Mouse (Mus musculus) limb, embryonic 14.5 days (tissue): ENCODE measurements around the gene Rimbp3. TPM values are rescaled to one million over a fixed set of nuclear protein-coding genes. Genes with fewer than 3 reads are reported as not detected.
A peak's percentile ranks its signal among the peaks of the same experiment; 100 is the strongest.

Source experiments
- ATAC-seq: fragments of 200-750 bp; cut with Nextera tagmentation; 2 replicates; pipeline ENCODE4 v1.8.0; 2017; ENCODE audit warnings: low read depth, moderate number of reproducible peaks, moderate TSS enrichment; ENCODE audit not compliant: low FRiP score
- DNase-seq: peaks from one replicate; pipeline ENCODE4 v3.0.0-alpha.2; 2015; ENCODE audit warnings: low spot score
- H3K27ac ChIP-seq: fragments of 300-500 bp; sonication (generic); replicated peaks from 2 replicates; pipeline ENCODE4 v1.5.1; 2014; ENCODE audit warnings: low read depth, mild to moderate bottlenecking, low read length, moderate library complexity, mixed read lengths
- H3K27me3 ChIP-seq: fragments of 300-500 bp; sonication (generic); 2 replicates; pipeline ENCODE4 v1.6.1; 2014; ENCODE audit warnings: low read length, mixed read lengths; ENCODE audit not compliant: control insufficient read depth, insufficient read depth
- H3K36me3 ChIP-seq: fragments of 300-500 bp; sonication (generic); 2 replicates; pipeline ENCODE4 v1.6.1; 2014; ENCODE audit warnings: mild to moderate bottlenecking, low read length, moderate library complexity, mixed read lengths; ENCODE audit not compliant: control insufficient read depth, insufficient read depth
- H3K4me1 ChIP-seq: fragments of 300-500 bp; sonication (generic); 2 replicates; pipeline ENCODE4 v1.6.1; 2014; ENCODE audit warnings: antibody characterized with exemption, low read length, mixed read lengths; ENCODE audit not compliant: control insufficient read depth, insufficient read depth
- H3K4me2 ChIP-seq: fragments of 300-500 bp; sonication (generic); replicated peaks from 2 replicates; pipeline ENCODE4 v1.6.1; 2014; ENCODE audit warnings: low read depth, mild to moderate bottlenecking, low read length, moderate library complexity; ENCODE audit not compliant: severe bottlenecking
- H3K4me3 ChIP-seq: fragments of 300-500 bp; sonication (generic); replicated peaks from 2 replicates; pipeline ENCODE4 v1.5.1; 2014; ENCODE audit warnings: low read length
- H3K9ac ChIP-seq: fragments of 300-500 bp; sonication (generic); 2 replicates; pipeline ENCODE4 v1.6.1; 2014; ENCODE audit warnings: mild to moderate bottlenecking, low read depth, low read length, moderate library complexity; ENCODE audit not compliant: severe bottlenecking
- H3K9me3 ChIP-seq: fragments of 300-500 bp; sonication (generic); 2 replicates; pipeline ENCODE4 v1.6.1; 2016; ENCODE audit warnings: low read length; ENCODE audit not compliant: control insufficient read depth
- POLR2A ChIP-seq: fragments of 200-500 bp; IDR thresholded peaks from 2 replicates; pipeline ENCODE4 v1.8.0; 2012; ENCODE audit warnings: inconsistent platforms, mild to moderate bottlenecking, moderate library complexity, borderline replicate concordance; ENCODE audit not compliant: insufficient read depth, insufficient read length; ENCODE audit errors: extremely low read depth
- WGBS: fragments of 180-500 bp; shearing (Covaris S2); extraction: QIAGEN DNeasy Blood & Tissue Kit; methylation state at CpG from one replicate; pipeline ENCODE4 v1.1.7; 2014; 5-methylcytosine and 5-hydroxymethylcytosine counted together
- polyA plus RNA-seq, 2 experiments: library from polyadenylated mRNA; depleted of rRNA in 1 of 2; stranded (reverse) in 1 of 2; unstranded in 1 of 2; fragments of >200 nt; fragmentation: Nextera tagmentation in 1 of 2; extraction: Ambion mirVana in 1 of 2; gene quantifications; 2 replicates each; pipeline versions ENCODE4 v1.2.1 to v1.2.3; 2012 to 2014

The Rimbp3 gene
- polyA plus RNA-seq, 2 experiments, result 0.21 to 0.26 TPM

GRCm38 (mm10) chr16:17243731-17244130 lies 35.3 kb downstream of the Rimbp3 start:
- no peak for ATAC-seq
- peaks cover 9% of the 10 kb centered on the region; the same call in 1 of the 2 replicates for H3K4me1 ChIP-seq
- no peak for DNase-seq
- TF ChIP-seq POLR2A, result no peak
- no peak overlapping the region for H3K4me2 ChIP-seq
- 45% methylated on average over 1 of the region's 1 CpGs for whole genome bisulfite sequencing
- no peak overlapping the region for H3K4me3 ChIP-seq
- no peak overlapping the region for H3K27ac ChIP-seq
- H3K9ac ChIP-seq, result no peak overlapping the region
- no peaks in the 10 kb centered on the region for H3K9me3 ChIP-seq
- H3K36me3 ChIP-seq, result no peaks in the 10 kb centered on the region
- no peaks in the 10 kb centered on the region for H3K27me3 ChIP-seq

- Histone ChIP-seq H3K4me1 (peaks cover 4% of the 10 kb centered on the region; the same call in 1 of the 2 replicates), H3K27me3 (no peaks in the 10 kb centered on the region), H3K4me2 (no peak overlapping the region), H3K4me3 (no peak overlapping the region), H3K27ac (no peak overlapping the region), H3K9ac (no peak overlapping the region), H3K9me3 (no peaks in the 10 kb centered on the region), H3K36me3 (no peaks in the 10 kb centered on the region)
- no peak for TF ChIP-seq POLR2A
- ATAC-seq (no peak), DNase-seq (no peak)
- 79% methylated on average over 1 of the region's 1 CpGs for WGBS
These were observed 36.6 kb downstream of the Rimbp3 start for GRCm38 (mm10) chr16:17244996-17245395.

GRCm38 (mm10) chr16:17247727-17248126 lies 39.3 kb downstream of the Rimbp3 start:
- Histone ChIP-seq H3K4me1 (peaks cover 21% of the 10 kb centered on the region), H3K27me3 (no peaks in the 10 kb centered on the region), H3K27ac (no peak overlapping the region), H3K36me3 (no peaks in the 10 kb centered on the region), H3K9me3 (no peaks in the 10 kb centered on the region), H3K4me3 (no peak overlapping the region), H3K9ac (no peak overlapping the region), H3K4me2 (no peak overlapping the region)
- TF ChIP-seq POLR2A, result no peak
- WGBS, result 67% methylated on average over 4 of the region's 4 CpGs
- ATAC-seq, result no peak
- no peak for DNase-seq

GRCm38 (mm10) chr16:17249135-17249534 lies 40.7 kb downstream of the Rimbp3 start:
- Histone ChIP-seq H3K4me3 (no peak overlapping the region), H3K9ac (no peak overlapping the region), H3K4me2 (no peak overlapping the region), H3K9me3 (no peaks in the 10 kb centered on the region), H3K27ac (no peak overlapping the region), H3K36me3 (no peaks in the 10 kb centered on the region), H3K27me3 (no peaks in the 10 kb centered on the region), H3K4me1 (peaks cover 31% of the 10 kb centered on the region)
- 59% methylated on average over 6 of the region's 6 CpGs for WGBS
- TF ChIP-seq POLR2A, result no peak
- ATAC-seq, result no peak
- no peak for DNase-seq

GRCm38 (mm10) chr16:17251539-17251938 lies 43.1 kb downstream of the Rimbp3 start:
- 23% methylated on average over 3 of the region's 3 CpGs for WGBS
- peak; percentile 75 for DNase-seq
- H3K36me3 ChIP-seq, result 0 out of 2 replicates have a peak, but pooled peaks cover 14% of the 10 kb centered on the region
- 0 out of 2 replicates have a peak, but pooled peaks have one; percentile 28 for ATAC-seq
- no peak for TF ChIP-seq POLR2A
- no peak overlapping the region for H3K4me2 ChIP-seq
- H3K27ac ChIP-seq, result no peak overlapping the region
- no peak overlapping the region for H3K9ac ChIP-seq
- no peak overlapping the region for H3K4me3 ChIP-seq
- no peaks in the 10 kb centered on the region for H3K27me3 ChIP-seq
- H3K4me1 ChIP-seq, result peaks cover 33% of the 10 kb centered on the region
- H3K9me3 ChIP-seq, result no peaks in the 10 kb centered on the region
